Mouse (Mus musculus): ENCODE measurements around the gene Itga7.
A peak's percentile ranks its signal among the peaks of the same experiment; 100 is the strongest.

DNA sequence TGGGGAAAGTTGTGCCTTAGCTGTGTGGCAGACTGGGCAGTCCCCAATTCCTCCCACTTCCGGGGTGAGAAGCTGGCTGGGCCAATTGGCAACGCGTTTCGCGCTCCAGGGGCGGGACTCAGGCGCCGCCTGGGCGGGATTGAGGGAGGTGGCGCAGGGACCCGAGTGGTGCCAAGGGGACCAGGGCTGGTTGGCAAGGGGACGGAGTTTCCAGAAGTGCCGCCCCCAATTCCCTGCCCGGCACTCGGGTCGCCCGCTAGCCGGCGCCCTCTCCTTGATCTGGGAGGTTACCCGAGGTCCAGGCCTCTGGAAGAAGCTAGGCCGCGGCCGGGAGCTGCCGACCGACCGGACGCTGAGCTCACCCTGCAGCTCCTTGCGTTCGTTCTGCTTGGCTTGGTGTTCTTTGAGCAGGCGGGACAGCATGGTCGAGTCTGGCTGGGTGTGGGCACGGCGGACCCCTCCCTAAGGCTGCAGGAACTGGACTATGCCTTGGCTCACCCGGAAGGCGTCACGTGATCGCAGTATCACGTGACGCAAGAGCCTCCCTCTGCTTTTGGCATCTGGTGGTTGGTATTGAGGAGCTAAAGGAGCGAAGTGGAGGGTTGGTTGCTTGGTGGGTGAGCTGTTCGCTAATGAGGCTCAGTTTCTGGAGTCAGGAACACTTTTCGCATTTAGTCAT is 10.5 kb upstream of the Itga7 start:
- 0 out of 2 replicates have a peak, but pooled peaks have one; percentile 16 for TF ChIP-seq CTCF (IDR thresholded peaks at IDR 0.05; ENCODE audit: borderline replicate concordance, control insufficient read depth, extremely low read depth, insufficient read depth, low read length, poor library complexity)
- TF ChIP-seq POLR2A (IDR thresholded peaks at IDR 0.05; ENCODE audit: control insufficient read depth, extremely low read depth, insufficient read depth, low read length, poor library complexity) = peak; percentile 43; the same call in 1 of the 2 replicates
